Mouse (Mus musculus): Measurements from ENCODE around the gene Srgap3.
A peak's percentile ranks its signal among the peaks of the same experiment; 100 is the strongest.
"Not testable (repeated sequence)": the region's sequence is repeated elsewhere in the genome, so short reads cannot be mapped to it uniquely, and the experiment has no call there.

The Srgap3 gene

DNA sequence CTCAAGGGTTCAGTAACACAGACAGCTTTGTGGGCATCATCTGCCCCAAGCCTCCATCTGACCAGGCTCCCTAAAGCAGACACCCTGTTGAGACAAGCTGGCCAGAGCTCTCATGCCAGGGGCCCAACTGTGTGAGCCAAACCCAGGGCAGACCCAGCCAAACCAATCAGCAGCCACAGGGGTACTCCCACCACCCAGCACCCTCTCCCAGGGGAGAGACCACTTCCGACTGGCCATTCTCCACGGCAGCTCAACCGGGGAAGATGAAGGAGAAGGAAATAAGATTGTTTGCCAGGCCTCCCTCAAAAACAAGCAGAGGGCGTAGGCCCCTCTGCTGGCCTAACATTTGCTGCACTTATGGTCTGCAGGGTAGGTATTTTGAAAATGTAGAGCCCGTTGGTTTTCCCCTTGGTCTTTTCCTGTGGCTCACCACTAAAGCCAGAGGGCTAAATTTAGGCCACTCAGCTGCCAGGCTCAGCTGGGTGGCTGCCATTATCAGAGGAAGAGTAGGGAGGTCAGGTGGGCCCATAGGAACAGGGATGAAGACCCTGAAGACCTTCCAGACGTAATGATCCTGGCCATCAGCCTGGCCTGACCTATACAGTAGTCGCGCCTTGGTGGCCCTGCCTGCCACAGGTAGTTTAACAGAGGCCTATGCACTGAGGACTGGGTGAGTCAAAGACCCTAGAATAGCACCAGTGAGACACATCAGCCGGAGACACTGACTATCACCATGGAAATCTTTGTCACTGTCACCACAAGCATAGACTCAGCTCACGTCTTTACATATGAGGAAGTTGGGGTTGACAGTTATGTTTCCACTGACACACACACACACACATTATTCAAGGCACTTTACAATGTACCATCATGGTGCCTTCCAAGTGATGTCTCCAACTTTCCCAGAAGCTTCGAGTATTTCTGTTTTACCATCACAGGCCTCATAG is 85.4 kb downstream of the Srgap3 start:
- peak; percentile 52 for DNase-seq (ENCODE audit: low read depth, low spot score)

DNA sequence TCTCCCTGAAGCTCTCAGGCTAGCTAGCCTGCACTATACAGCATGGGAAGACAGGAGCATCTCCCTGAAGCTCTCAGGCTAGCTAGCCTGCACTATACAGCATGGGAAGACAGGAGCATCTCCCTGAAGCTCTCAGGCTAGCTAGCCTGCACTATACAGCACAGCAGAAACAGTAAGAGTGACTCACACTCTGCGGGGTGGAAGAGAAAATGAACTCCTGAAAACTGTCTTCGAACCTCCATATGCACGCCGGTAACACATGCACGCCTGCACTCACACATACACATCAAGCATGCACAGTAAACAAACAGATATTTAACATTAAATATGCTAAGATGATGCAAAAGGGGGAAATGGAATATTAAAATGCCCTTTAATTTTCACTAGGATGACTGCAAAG is 86.8 kb downstream of the Srgap3 start:
- DNase-seq (ENCODE audit: low read depth, low spot score): not testable (repeated sequence)

DNA sequence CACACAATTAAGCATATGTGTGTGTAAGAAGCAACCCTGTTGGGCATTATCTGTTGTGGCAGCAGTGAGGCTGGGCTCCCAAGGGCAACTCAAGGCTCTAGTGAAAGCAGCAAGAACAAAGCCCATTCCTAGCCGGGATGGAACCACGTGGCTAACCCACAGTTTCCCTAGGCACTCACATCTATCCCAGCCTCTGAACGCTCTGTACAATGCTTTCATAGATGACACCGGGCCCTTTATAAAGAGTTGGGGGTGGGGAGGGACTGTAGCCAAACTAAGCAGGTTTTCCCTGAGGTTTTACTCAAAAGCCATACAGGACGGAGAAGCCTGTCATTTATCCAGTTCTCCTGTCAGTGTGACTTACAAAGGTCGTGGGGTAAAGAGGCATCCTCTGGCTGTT is 90.0 kb downstream of the Srgap3 start:
- DNase-seq (ENCODE audit: low read depth, low spot score): no peak

DNA sequence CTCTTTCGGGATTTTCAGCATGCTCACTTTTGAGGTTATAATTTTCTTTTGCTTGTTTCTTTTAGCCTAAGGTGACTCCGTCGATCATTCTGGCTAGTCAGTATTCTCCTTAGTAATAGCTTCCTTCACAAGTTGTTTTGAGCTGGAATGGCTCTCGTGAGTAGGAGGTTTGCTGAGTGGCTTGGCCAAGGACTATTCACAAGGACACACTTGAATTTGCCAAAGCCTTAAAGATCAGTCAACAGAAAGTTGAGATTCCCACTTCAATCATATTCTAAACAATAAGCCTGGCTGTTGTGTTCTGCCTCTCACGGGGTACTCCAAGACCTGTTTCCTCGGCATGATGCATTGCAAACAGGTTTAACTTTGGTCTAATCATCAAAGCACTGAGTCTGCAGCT is 91.9 kb downstream of the Srgap3 start:
- DNase-seq (ENCODE audit: low read depth, low spot score): no peak

DNA sequence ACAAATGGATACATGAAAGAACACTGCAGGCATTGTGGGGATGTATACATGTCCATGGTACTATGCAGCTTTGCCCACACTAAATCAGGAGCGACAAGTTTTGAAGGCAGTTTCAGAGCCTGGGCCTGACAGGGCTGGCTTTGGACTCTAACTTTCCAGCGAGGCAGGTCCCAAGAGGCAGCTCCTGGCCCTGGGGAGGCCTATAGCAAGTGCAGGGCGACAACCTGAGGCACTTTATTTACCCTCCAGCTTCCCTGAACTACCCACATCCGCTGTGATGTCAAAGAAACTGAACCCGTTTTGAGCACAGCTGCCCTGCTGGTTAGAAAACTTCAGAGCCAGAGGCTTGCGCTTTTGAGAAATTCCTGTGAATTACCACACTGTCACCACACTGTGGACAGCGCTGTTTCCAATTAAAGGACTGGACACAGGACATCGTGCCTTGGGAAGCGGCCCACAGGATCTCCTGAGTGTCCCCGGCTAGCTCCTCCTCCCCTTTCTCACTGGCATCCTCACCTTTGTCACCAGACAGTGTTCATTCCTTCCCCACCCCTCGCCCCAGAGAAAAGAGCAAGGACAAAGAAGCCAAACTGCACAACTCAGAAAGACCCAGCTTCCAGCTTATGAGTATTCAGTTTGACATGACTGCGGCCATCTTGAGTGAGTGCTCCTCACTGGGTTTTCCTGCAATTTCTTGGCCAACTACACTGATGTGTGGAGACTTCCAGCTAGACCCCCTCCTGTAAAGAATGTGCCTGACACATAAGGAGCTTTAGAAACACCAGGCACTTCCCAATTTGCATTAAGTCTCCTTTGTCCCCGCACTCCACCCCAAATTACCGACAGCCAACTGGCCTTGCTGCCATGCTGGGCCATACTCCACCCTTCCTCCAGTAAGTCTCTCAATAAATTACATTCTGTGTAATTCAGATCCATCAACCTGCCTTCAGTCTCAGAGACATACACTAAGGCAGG is 94.5 kb downstream of the Srgap3 start:
- peak; percentile 75 for DNase-seq (ENCODE audit: low read depth, low spot score)

DNA sequence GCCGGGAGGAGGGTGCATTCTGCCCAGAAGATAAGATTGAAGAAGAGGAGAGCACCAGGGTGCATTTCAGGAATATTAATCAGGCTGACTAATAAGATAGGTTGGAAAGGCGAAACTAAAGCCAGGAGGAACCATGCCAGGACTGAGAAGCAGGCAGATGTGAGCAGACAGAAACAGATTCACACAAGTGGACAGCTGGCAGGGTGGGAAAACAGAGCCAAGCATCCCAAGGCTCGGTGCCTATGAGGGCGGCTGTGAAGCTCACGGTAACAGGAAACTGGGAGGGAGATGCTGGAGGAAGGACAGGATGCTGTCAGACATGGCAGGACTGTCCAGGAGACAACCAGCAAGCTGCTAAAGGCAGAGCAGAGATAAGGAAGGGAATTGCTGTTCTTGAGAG is 96.3 kb downstream of the Srgap3 start:
- no peak for DNase-seq (ENCODE audit: low read depth, low spot score)

DNA sequence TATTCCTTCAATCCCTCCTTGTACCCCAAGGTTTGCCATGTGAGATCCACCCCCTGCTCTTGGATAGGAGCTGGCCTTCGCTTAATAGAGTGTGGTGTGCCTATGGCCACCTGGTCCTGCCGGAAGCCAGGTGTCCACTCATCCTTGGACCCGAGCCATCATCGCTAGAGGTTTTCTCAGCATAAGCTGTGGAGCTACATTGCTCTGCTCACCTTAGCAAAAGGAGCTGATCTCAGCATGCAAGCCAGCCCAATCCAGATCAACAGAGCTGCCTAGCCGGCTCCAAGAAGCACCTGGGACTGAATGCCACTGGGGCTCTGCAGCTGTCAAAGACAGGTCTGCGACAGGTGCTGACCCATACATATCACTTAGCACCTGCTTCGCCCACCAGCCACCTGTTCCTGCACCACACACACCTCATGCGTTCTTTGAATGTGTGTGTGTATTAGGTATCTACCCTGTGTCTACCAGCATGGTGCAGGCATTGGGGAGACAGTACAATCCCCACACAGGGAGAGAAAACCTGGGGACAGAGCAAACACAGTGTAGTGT is 98.4 kb downstream of the Srgap3 start:
- DNase-seq (ENCODE audit: low read depth, low spot score): no peak

DNA sequence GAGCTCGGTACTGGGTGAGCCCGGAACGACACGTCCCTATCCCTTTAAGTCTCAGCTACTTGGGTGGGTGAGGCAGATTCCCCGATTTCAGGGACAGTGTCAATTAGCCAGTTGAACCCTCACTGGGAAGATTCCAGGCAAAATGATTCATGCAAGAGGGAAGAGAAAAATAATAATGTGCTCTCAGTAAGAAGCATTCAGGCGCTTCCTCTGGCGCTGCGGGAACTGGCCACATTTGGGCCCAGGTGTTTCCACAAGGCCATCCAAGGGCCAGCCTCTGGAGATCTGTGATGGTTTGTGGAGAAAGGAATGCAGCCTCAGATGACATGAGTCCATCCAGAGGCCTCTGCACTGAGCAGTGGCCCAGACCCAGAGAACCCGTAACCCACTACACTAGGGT is 100.2 kb downstream of the Srgap3 start:
- DNase-seq (ENCODE audit: low read depth, low spot score): no peak

DNA sequence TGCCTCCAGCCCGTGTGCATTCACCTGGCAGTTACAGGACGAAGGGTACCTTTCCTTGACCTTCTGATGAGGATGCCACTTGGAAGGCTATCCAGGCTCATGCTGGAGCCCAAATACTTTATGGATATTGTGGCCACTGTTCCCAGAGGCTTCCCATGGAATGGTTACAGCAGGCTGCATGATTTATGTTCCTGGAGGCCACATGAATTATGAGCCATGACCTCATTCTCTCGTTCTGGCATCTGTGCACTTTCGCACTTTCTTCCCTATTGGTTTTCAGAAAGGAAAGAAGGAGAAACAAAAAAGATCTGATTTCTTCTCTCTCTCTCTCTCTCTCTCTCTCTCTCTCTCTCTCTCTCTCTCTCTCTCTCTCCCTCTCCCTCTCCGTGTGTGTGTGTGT is 104.6 kb downstream of the Srgap3 start:
- no peak for DNase-seq (ENCODE audit: low read depth, low spot score)

DNA sequence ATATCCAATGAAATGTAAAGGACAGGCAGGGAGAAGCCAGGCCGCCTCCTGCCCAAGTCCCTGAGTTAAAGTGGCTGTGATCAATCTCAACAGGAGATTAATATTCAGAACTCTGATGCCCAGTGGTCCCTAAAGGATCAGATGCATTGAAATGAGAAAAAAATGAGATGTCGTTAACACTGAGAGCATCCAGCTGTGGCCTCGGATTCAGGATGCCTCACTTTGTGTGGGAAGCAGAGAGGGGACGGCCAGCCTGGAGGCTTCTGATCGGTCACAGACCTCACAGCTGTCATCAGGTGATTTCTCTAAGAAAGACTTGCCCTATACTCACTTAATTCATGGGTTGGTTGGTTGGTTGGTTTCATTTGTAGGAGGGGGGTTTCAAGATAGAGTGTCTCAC is 106.7 kb downstream of the Srgap3 start:
- DNase-seq (ENCODE audit: low read depth, low spot score): no peak

DNA sequence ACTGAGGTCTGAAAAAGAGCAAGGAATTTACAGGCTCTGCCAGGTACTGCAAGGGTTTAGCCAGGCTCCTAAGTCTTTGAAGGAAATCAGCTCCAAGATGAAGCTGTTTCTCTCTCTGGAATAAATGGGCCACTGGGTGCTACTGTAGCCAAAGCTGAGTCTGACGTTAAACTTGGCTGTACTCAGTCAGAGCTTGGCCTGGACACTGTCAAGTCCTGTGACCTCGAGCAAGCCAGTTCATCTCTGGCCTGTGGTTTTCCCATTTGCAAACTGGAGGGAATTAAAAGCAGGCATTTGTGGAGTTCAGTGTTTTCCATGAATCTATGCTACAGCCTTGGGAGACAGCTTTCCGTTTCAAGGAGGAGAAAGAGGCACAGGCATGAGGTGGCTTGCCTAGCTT is 107.7 kb downstream of the Srgap3 start:
- no peak for DNase-seq (ENCODE audit: low read depth, low spot score)

DNA sequence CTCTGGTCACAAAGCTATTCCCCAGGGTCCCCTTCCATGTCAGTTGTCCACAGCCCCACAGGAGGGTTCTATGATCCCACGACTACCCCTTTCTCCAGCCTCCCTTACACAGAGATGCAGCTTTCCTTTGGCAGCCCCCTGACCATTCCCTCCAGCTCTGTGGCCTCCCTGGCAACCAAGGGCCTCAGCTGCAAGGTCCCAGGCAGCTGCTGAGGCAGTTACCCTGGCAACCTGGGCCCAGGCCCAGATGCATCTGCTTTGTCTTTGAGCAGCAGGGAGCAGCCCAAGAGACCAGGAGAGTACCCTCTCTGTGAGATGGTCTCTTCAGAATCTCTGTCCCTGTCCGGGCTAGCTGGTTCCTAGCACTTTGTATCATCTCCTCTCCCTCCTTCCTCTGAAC is 108.2 kb downstream of the Srgap3 start:
- no peak for DNase-seq (ENCODE audit: low read depth, low spot score)

DNA sequence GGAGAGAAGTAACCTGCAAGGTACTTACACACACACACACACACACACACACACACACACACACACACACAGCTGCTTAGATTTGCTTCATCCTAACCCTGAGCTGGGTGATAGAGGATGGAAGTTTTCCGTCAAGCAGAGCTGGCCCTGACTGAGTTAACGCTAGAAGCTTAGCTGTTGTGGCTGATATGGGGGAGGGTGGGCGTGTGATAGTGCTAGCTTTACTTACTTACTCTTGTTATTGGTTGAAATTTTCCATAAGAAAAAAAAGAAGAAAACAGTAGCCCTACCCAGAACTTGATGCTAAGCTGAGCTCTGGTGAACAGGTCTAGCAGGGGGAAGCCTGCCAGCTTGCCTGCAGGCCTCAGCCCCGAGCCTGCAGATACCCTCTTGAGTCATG is 110.4 kb downstream of the Srgap3 start:
- DNase-seq (ENCODE audit: low read depth, low spot score): no peak

DNA sequence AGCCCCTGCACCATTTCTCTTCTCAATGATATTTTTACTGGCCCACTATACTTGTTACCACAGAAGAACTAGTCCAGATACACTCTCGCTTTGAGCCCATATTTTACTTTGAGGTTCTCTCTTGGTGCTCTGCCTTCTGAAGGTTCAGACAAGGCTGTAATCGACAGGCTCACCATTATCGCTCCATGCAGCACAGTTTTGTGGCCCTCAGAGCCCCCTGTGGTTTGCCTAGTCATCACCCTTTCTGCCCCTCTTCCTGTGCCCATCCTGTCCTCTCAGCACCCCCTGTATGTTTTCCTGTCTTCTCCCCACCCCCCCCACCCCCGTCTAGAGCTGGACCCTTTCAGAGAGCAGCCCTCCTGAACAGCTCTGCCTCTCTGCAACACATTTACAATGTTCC is 111.7 kb downstream of the Srgap3 start:
- no peak for DNase-seq (ENCODE audit: low read depth, low spot score)

DNA sequence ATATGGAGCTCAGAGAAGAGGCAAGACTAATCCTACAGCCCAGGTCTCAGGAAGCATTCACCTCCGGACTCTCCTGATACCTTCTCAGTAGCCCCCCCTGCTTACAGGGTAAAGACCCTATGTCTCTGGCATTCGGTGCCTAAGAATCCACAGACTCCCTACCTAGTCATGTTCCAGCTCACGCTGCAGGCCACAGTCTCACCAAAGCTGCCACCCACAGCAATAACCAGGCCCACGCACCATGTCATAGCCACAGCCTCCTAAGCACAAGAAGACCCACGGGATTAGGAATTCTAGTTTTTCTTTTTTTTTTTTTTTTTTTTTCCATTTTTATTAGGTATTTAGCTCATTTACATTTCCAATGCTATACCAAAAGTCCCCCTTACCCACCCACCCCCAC is 112.6 kb downstream of the Srgap3 start:
- no peak for DNase-seq (ENCODE audit: low read depth, low spot score)

DNA sequence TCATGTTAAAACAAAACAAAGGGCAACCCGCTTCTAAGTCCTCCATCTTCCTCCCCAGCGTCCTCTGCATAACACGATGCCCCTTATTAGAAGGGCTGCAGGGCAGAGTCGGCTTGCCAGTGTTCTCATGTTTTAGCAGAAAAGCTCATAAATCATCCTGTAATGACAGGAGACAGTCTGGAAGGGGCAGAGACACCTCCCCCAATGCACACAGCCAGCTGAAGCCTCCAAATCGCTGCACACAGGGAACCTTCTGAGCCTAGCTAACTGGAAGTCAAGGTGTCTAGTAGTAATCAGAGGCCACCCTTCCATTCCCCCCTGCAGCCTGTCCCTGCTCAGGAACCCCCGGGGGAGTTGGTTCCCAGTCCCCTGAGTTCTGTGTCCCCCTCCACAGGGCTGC is 113.3 kb downstream of the Srgap3 start:
- DNase-seq (ENCODE audit: low read depth, low spot score): no peak

DNA sequence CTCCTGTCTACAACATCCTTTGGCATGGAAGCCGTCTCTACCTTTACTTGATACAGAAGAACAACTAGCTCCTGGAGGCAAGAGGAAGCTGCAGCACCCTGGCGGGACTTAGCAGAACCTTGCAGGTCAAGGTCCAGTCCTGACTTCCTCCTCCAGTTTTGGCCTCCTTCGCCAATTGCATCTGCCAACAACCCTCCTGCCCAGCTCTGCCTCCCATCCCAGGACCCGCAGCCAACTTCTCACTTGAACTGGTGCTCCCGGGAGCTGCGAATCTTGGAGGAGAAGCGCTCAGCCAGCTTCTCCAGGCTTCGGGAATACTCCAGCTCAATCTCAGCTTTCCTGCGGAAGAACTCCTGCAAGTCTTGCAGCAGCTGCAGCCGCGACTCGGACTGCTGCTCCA is 117.9 kb downstream of the Srgap3 start:
- no peak for DNase-seq (ENCODE audit: low read depth, low spot score)

DNA sequence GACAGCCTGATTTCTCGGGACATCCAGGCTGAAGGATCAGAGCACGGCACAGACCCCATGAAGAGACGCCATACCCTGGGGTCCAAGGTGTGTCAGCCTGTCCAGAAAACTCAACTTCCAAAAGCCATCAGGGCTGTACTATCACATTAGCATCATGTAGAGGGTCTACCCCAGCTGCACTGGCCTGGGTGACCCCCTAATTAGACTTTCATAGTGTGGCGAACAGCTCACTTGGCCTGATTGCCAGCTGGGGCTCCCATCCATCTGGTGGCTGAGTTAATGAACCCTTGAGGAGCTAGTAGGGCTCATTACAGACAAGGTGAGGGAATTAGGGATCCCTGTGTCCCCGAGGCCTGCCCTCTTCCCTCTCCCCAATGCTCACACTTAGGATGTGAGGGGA is 118.6 kb downstream of the Srgap3 start:
- no peak for DNase-seq (ENCODE audit: low read depth, low spot score)

DNA sequence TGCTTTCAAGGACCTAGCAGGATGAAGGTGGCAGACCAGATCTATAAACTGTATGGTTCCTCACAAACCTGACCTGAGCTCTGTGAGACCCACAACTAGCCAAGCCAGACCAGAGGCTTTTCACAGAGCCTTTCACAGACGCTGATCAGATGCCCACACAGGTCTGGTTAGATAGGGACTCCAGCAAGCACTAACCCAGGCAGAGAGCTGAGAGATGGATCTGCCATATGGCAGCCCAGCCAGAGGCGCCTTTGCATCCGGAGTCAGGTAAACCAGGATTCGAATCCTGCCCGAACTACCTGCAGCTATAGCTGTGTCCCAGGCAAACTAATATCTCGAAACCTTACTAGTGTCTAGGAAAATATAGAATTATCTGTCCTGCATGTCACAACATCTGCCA is 121.4 kb downstream of the Srgap3 start:
- no peak for DNase-seq (ENCODE audit: low read depth, low spot score)

DNA sequence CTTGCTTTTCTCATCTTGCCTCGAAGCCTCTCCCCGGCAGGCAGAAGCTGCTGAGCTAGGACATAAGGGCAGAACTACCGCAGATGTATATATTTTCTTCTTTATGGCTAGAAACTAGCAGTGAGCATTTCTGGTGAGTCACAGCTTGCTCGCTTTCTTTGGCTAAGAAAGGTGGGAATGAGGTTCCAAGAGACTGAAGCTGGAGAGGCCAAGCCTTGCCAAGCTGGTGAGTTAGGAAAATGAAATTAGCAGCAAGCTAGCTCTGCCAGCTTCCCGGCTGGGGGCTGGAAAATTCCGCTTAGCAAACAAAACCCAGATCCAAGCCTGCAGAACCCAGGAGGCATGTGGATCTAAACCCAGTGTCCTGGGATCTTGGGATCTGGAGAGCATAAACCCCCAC is 124.0 kb downstream of the Srgap3 start:
- no peak for DNase-seq (ENCODE audit: low read depth, low spot score)

DNA sequence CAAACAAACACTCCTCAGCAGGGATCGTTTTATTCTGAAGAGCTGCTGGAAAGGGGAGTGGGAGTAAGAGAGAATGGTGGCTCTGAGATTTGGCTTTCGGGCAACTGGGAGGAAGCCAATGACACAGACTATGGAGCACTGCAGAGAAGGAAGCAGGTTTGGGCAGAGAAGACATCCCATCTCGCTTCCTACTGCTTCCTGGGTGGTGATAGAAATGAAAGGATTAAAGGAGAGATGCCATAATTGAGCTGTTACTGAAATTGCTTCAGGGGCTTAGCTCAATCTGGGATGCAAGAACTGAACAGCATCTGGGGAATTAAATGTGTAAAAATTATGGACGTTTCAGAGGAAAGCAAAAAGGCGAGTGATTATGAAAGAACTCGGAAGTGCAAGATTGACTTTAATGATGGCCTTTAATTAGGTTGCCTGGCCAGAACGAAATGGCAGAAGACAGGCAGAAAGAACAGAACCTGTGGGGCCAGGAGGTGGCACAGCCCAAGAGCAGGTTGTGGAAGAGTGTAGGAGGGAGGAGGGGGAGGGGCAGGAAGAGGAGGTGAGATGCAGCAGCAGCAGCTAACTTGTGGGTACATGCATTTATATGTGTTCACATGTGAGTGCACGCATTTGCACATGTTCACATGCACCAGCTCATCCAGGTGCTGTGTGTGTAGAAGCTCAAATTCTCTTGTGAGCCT is 126.6 kb downstream of the Srgap3 start:
- peak; percentile 31 for DNase-seq (ENCODE audit: low read depth, low spot score)

Data from CD4-positive, CD25-positive, alpha-beta regulatory T cell, adult 2 months (primary cell).